Mouse (Mus musculus) brain, embryonic 14.5 days (tissue): Measurements from ENCODE around the gene Myom1.

Source experiments
- CTCF ChIP-seq: fragments of 200-500 bp; IDR thresholded peaks from 2 replicates; pipeline ENCODE4 v1.5.1; 2012; ENCODE audit warnings: inconsistent platforms, mild to moderate bottlenecking, moderate library complexity, borderline replicate concordance; ENCODE audit not compliant: insufficient read depth, insufficient read length; ENCODE audit errors: extremely low read depth
- POLR2A ChIP-seq: fragments of 200-500 bp; IDR thresholded peaks from 2 replicates; pipeline ENCODE4 v1.6.1; 2012; ENCODE audit warnings: mild to moderate bottlenecking, inconsistent platforms, borderline replicate concordance; ENCODE audit not compliant: poor library complexity, insufficient read depth, insufficient read length, severe bottlenecking; ENCODE audit errors: extremely low read depth

- TF ChIP-seq CTCF, result no peak
- no peak for TF ChIP-seq POLR2A
These were observed 16.1 kb upstream of the Myom1 start for GRCm38 (mm10) chr17:70986355-70986740.
